Mouse (Mus musculus): ENCODE data around the gene Gng5. TPM values are rescaled to one million over a fixed set of nuclear protein-coding genes. Genes with fewer than 3 reads are reported as not detected.

The Gng5 gene
- polyA plus RNA-seq, 1 experiment: 362 TPM

GRCm38 (mm10) chr3:146494941-146495340 is 4.7 kb upstream of the Gng5 start:
- no peak overlapping the region for H3K4me3 ChIP-seq (ENCODE audit: insufficient read depth, low read length)
- no peak for TF ChIP-seq POLR2A (IDR thresholded peaks at IDR 0.05; ENCODE audit: low read depth, low read length)
- H3K4me1 ChIP-seq (ENCODE audit: control insufficient read depth, insufficient read depth, low read length): no peaks in the 10 kb centered on the region
- no peak overlapping the region for H3K27ac ChIP-seq (ENCODE audit: insufficient read depth, low read length)

- Histone ChIP-seq H3K27ac (ENCODE audit: insufficient read depth, low read length) (peak overlapping the region; percentile 93), H3K4me3 (ENCODE audit: insufficient read depth, low read length) (peak overlapping the region; percentile 95), H3K4me1 (ENCODE audit: control insufficient read depth, insufficient read depth, low read length) (peaks cover 2% of the 10 kb centered on the region; the same call in 1 of the 2 replicates)
- no peak for TF ChIP-seq CTCF (IDR thresholded peaks at IDR 0.05; ENCODE audit: borderline replicate concordance, insufficient read depth, low read length)
Observed at GRCm38 (mm10) chr3:146498989-146499388, 618 bp upstream of the Gng5 start.

GRCm38 (mm10) chr3:146500003-146500809 is 599 bp downstream of the Gng5 start:
- Histone ChIP-seq H3K27ac (ENCODE audit: insufficient read depth, low read length) (peak overlapping the region; percentile 97), H3K4me3 (ENCODE audit: insufficient read depth, low read length) (peak overlapping the region; percentile 86), H3K4me1 (ENCODE audit: control insufficient read depth, insufficient read depth, low read length) (peaks cover 2% of the 10 kb centered on the region; the same call in 1 of the 2 replicates)
- TF ChIP-seq POLR2A (IDR thresholded peaks at IDR 0.05; ENCODE audit: low read depth, low read length) (peak; percentile 11), CTCF (IDR thresholded peaks at IDR 0.05; ENCODE audit: borderline replicate concordance, insufficient read depth, low read length) (no peak)

GRCm38 (mm10) chr3:146500810-146501201 is 1.2 kb downstream of the Gng5 start:
- H3K27ac ChIP-seq (ENCODE audit: insufficient read depth, low read length): peak overlapping the region; percentile 97
- H3K4me1 ChIP-seq (ENCODE audit: control insufficient read depth, insufficient read depth, low read length): peaks cover 2% of the 10 kb centered on the region; the same call in 1 of the 2 replicates
- H3K4me3 ChIP-seq (ENCODE audit: insufficient read depth, low read length): peak overlapping the region; percentile 86
- TF ChIP-seq POLR2A (IDR thresholded peaks at IDR 0.05; ENCODE audit: low read depth, low read length) (no peak), CTCF (IDR thresholded peaks at IDR 0.05; ENCODE audit: borderline replicate concordance, insufficient read depth, low read length) (no peak)

- H3K4me1 ChIP-seq (ENCODE audit: control insufficient read depth, insufficient read depth, low read length): peaks cover 2% of the 10 kb centered on the region; the same call in 1 of the 2 replicates
- peak overlapping the region; percentile 86 for H3K4me3 ChIP-seq (ENCODE audit: insufficient read depth, low read length)
- TF ChIP-seq CTCF (IDR thresholded peaks at IDR 0.05; ENCODE audit: borderline replicate concordance, insufficient read depth, low read length): no peak
- no peak for TF ChIP-seq POLR2A (IDR thresholded peaks at IDR 0.05; ENCODE audit: low read depth, low read length)
- no peak overlapping the region for H3K27ac ChIP-seq (ENCODE audit: insufficient read depth, low read length)
Observed at GRCm38 (mm10) chr3:146501601-146502123, 2.1 kb downstream of the Gng5 start.

GRCm38 (mm10) chr3:146506711-146507110 is 7.1 kb downstream of the Gng5 start:
- peaks cover 4% of the 10 kb centered on the region for H3K4me1 ChIP-seq (ENCODE audit: control insufficient read depth, insufficient read depth, low read length)
- H3K27ac ChIP-seq (ENCODE audit: insufficient read depth, low read length): no peak overlapping the region
- TF ChIP-seq POLR2A (IDR thresholded peaks at IDR 0.05; ENCODE audit: low read depth, low read length) (no peak), CTCF (IDR thresholded peaks at IDR 0.05; ENCODE audit: borderline replicate concordance, insufficient read depth, low read length) (no peak)
- H3K4me3 ChIP-seq (ENCODE audit: insufficient read depth, low read length): no peak overlapping the region

- TF ChIP-seq CTCF (IDR thresholded peaks at IDR 0.05; ENCODE audit: borderline replicate concordance, insufficient read depth, low read length): no peak
- no peak for TF ChIP-seq POLR2A (IDR thresholded peaks at IDR 0.05; ENCODE audit: low read depth, low read length)
- peak overlapping the region; percentile 81 for H3K4me3 ChIP-seq (ENCODE audit: insufficient read depth, low read length)
- H3K27ac ChIP-seq (ENCODE audit: insufficient read depth, low read length): no peak overlapping the region
- no peaks in the 10 kb centered on the region for H3K4me1 ChIP-seq (ENCODE audit: control insufficient read depth, insufficient read depth, low read length)
Observed at GRCm38 (mm10) chr3:146520226-146520797, 20.7 kb downstream of the Gng5 start.

GRCm38 (mm10) chr3:146520798-146521651 is 21.4 kb downstream of the Gng5 start, which contains the start of gene Rpf1:
Gene Rpf1, minus strand, starts transcription at chr3:146521429.
- TF ChIP-seq CTCF (IDR thresholded peaks at IDR 0.05; ENCODE audit: borderline replicate concordance, insufficient read depth, low read length) (no peak), POLR2A (IDR thresholded peaks at IDR 0.05; ENCODE audit: low read depth, low read length) (peak; percentile 73)
- Histone ChIP-seq H3K4me1 (ENCODE audit: control insufficient read depth, insufficient read depth, low read length) (no peaks in the 10 kb centered on the region), H3K27ac (ENCODE audit: insufficient read depth, low read length) (peak within 1 kb of the TSS; percentile 87), H3K4me3 (ENCODE audit: insufficient read depth, low read length) (peak within 1 kb of the TSS; percentile 87)

GRCm38 (mm10) chr3:146521652-146522020 is 22.0 kb downstream of the Gng5 start:
- no peak for TF ChIP-seq CTCF (IDR thresholded peaks at IDR 0.05; ENCODE audit: borderline replicate concordance, insufficient read depth, low read length)
- TF ChIP-seq POLR2A (IDR thresholded peaks at IDR 0.05; ENCODE audit: low read depth, low read length): no peak; the same call in 1 of the 2 replicates
- Histone ChIP-seq H3K4me1 (ENCODE audit: control insufficient read depth, insufficient read depth, low read length) (no peaks in the 10 kb centered on the region), H3K4me3 (ENCODE audit: insufficient read depth, low read length) (peak overlapping the region; percentile 87), H3K27ac (ENCODE audit: insufficient read depth, low read length) (peak overlapping the region; percentile 48)

Data from embryonic fibroblast, embryonic 13.5 days (primary cell).